Comparison of ENCODE assay signal across 10 mouse cellular contexts in the genomic region with DNA sequence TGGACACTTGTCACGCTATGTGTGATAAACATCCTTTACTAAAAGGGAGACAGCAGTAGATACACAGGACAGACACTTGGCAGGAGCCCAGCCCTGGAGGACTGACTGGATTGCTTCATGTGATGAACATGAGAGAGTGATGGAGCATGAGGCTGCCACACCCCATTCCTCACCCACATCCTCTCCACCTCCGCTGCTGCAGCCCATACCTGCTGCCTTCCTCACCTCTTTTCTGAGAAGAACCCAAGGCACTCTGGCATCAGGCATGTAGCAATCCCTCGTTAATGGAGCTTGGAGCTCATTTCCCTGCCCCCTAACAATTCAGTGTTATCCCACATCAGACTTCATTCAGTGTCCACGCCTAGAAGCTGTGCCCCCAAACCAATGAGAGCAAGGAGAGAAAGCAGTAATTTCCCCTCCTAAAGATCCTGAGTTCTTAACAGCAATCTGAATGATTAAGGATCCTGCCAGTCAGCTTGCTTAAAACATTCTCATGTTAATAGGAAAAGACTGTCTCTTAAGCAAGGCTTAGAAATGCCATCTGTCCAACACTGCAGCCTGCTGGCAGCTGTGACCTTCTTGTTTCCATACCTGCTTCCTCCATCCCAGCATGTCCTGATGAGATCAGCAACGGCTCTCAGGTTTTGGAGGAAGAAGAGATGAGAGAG.
DNase-seq lines count a peak whose midpoint lies in the region; TF ChIP-seq lines count a peak whose summit lies in the region.
"Had no signal": no experiment of that assay in that cellular context is flagged by ENCODE, and none has a peak within 500 bp of the region (broad histone marks: within the 10 kb centered on the region; RNA-seq: fewer than 3 reads in every experiment).

No protein-coding gene starts in this region.

- peak; percentile 37; the same call in 1 of the 2 replicates for TF ChIP-seq CTCF in gastrocnemius, adult 2 months (IDR thresholded peaks at IDR 0.05)

- peaks cover 3% of the 10 kb centered on the region for H3K36me3 ChIP-seq in hindbrain, embryonic 10.5 days
- H3K36me3 ChIP-seq: G1E; liver, embryonic 15.5 days had no signal

- H3K9me3 ChIP-seq in hindbrain, embryonic 10.5 days: no peaks in the 10 kb centered on the region
- H3K9me3 ChIP-seq: G1E; liver, embryonic 15.5 days had no signal

- no peaks in the 10 kb centered on the region for H3K27me3 ChIP-seq in hindbrain, embryonic 10.5 days (ENCODE audit: insufficient read depth, poor library complexity, severe bottlenecking)
- H3K27me3 ChIP-seq: liver, embryonic 15.5 days had no signal

- H3K27ac ChIP-seq in gastrocnemius, adult 2 months: peak overlapping the region; percentile 70
- peak overlapping the region; percentile 13 for H3K27ac ChIP-seq in hindbrain, embryonic 10.5 days
- H3K27ac ChIP-seq: liver, embryonic 15.5 days had no signal

- intact Hi-C loops in gastrocnemius, adult 2 months (cut with DNase I): no loop called here

- 64% methylated on average over 5 of the region's 5 CpGs for WGBS in hindbrain, embryonic 10.5 days

- peak; percentile 48 for DNase-seq in gastrocnemius, adult 2 months
- no peak for DNase-seq in gastrocnemius, adult 8-10 months (ENCODE audit: low spot score in 2 of 2)
- peak; percentile 93 for DNase-seq in brain, adult 2 months (ENCODE audit: low read depth, low spot score)
- no peak for DNase-seq in hindbrain, embryonic 10.5 days (ENCODE audit: low spot score)
- DNase-seq in naive thymus-derived CD4-positive, alpha-beta T cell, adult 2 months (ENCODE audit: low read depth): peak; percentile 10
- no peak for DNase-seq in adrenal gland, postnatal 25 days
- DNase-seq in adrenal gland, adult 8-10 months: no peak
- no peak for DNase-seq in left cerebral cortex, adult 18-20 months (ENCODE audit: low spot score in 2 of 2)

- H3K4me1 ChIP-seq in hindbrain, embryonic 10.5 days (replicated peaks): peaks cover 48% of the 10 kb centered on the region
- H3K4me1 ChIP-seq: liver, embryonic 15.5 days had no signal

- no peak overlapping the region for H3K4me3 ChIP-seq in gastrocnemius, adult 2 months
- H3K4me3 ChIP-seq in hindbrain, embryonic 10.5 days: no peak overlapping the region
- H3K4me3 ChIP-seq: liver, embryonic 15.5 days had no signal

Comparison
In these comparisons a context has a peak if more than half of its experiments do, and no peak if none do; other contexts are left out.
1. DNase-seq: peak in gastrocnemius, adult 2 months (single experiment), brain, adult 2 months (single experiment) and naive thymus-derived CD4-positive, alpha-beta T cell, adult 2 months (single experiment); none in gastrocnemius, adult 8-10 months (0 of 2), hindbrain, embryonic 10.5 days (single experiment), adrenal gland, postnatal 25 days (single experiment), adrenal gland, adult 8-10 months (single experiment) and left cerebral cortex, adult 18-20 months (0 of 2).